Comparison of ENCODE assay signal across 12 mouse cellular contexts in genomic region chr2:77203916-77204315, GRCm38 (mm10). TPM values are rescaled to one million over a fixed set of nuclear protein-coding genes. Genes with fewer than 3 reads are reported as not detected.
A peak's percentile ranks its signal among the peaks of the same experiment; 100 is the strongest.
DNase-seq lines count a peak whose midpoint lies in the region; ATAC-seq and TF ChIP-seq lines count a peak whose summit lies in the region.
"Had no signal": no experiment of that assay in that cellular context is flagged by ENCODE, and none has a peak within 500 bp of the region (broad histone marks: within the 10 kb centered on the region; RNA-seq: fewer than 3 reads in every experiment).

No protein-coding gene starts in this region.

- no peak for TF ChIP-seq POLR2A in brain, embryonic 14.5 days (IDR thresholded peaks at IDR 0.05; ENCODE audit: borderline replicate concordance, extremely low read depth, insufficient read depth, insufficient read length, poor library complexity, severe bottlenecking)

- ATAC-seq in heart, postnatal 0 days (ENCODE audit: insufficient read depth, low read depth): no peak
- ATAC-seq in lung, postnatal 0 days: no peak

- no peak overlapping the region for H3K27ac ChIP-seq in heart, postnatal 0 days (ENCODE audit: low read depth)
- no peak overlapping the region for H3K27ac ChIP-seq in lung, postnatal 0 days (ENCODE audit: low read length)
- H3K27ac ChIP-seq: limb, embryonic 12.5 days had no signal

- WGBS in heart, postnatal 0 days: 21% methylated on average over 2 of the region's 2 CpGs
- 46% methylated on average over 2 of the region's 2 CpGs for WGBS in lung, postnatal 0 days

- no peaks in the 10 kb centered on the region for H3K27me3 ChIP-seq in heart, postnatal 0 days (ENCODE audit: control insufficient read depth, insufficient read depth, low read length)
- H3K27me3 ChIP-seq in lung, postnatal 0 days (replicated peaks; ENCODE audit: insufficient read depth, low read length): no peaks in the 10 kb centered on the region
- H3K27me3 ChIP-seq: limb, embryonic 12.5 days had no signal

- H3K36me3 ChIP-seq in heart, postnatal 0 days (replicated peaks; ENCODE audit: control insufficient read depth, insufficient read depth, low read length): 0 out of 2 replicates have a peak, but pooled peaks cover 6% of the 10 kb centered on the region
- H3K36me3 ChIP-seq in lung, postnatal 0 days (ENCODE audit: insufficient read depth, low read length): no peaks in the 10 kb centered on the region

- H3K4me3 ChIP-seq in heart, postnatal 0 days (ENCODE audit: low read depth, low read length): no peak overlapping the region
- H3K4me3 ChIP-seq in lung, postnatal 0 days (ENCODE audit: low read depth, low read length): no peak overlapping the region
- H3K4me3 ChIP-seq: limb, embryonic 12.5 days had no signal

- no peak for DNase-seq in heart, postnatal 0 days (ENCODE audit: low spot score)
- no peak for DNase-seq in heart, postnatal 4 days
- DNase-seq in lung, postnatal 0 days (ENCODE audit: low spot score): peak; percentile 66
- no peak for DNase-seq in lung, postnatal 4 days
- peak; percentile 63 for DNase-seq in brain, embryonic 14.5 days (ENCODE audit: low read depth)
- peak; percentile 32 for DNase-seq in naive thymus-derived CD4-positive, alpha-beta T cell, adult 2 months (ENCODE audit: low read depth)
- DNase-seq in urinary bladder, adult 18-20 months (ENCODE audit: low spot score in 2 of 2): no peak
- no peak for DNase-seq in layer of hippocampus, postnatal 10 days (ENCODE audit: low spot score in 2 of 2)
- DNase-seq: kidney, adult 18-20 months; right cerebral cortex, postnatal 14 days had no signal

- TF ChIP-seq CTCF in heart, postnatal 0 days (IDR thresholded peaks at IDR 0.05; ENCODE audit: low read depth): peak; percentile 58
- TF ChIP-seq CTCF in lung, postnatal 0 days (IDR thresholded peaks at IDR 0.05): peak; percentile 67
- no peak for TF ChIP-seq CTCF in brain, embryonic 14.5 days (IDR thresholded peaks at IDR 0.05; ENCODE audit: borderline replicate concordance, extremely low read depth, insufficient read depth, insufficient read length)

- TF ChIP-seq EP300 in heart, postnatal 0 days (IDR thresholded peaks at IDR 0.05; ENCODE audit: low read depth): no peak
- no peak for TF ChIP-seq EP300 in lung, postnatal 0 days (IDR thresholded peaks at IDR 0.05)

- no peak overlapping the region for H3K9ac ChIP-seq in heart, postnatal 0 days (replicated peaks; ENCODE audit: low read depth, low read length)
- no peak overlapping the region for H3K9ac ChIP-seq in lung, postnatal 0 days (replicated peaks; ENCODE audit: low read depth)
- H3K9ac ChIP-seq: limb, embryonic 12.5 days had no signal

- H3K4me1 ChIP-seq in heart, postnatal 0 days (ENCODE audit: control insufficient read depth, insufficient read depth): peaks cover 10% of the 10 kb centered on the region
- no peaks in the 10 kb centered on the region for H3K4me1 ChIP-seq in lung, postnatal 0 days (ENCODE audit: insufficient read depth, low read depth, low read length)
- H3K4me1 ChIP-seq: limb, embryonic 12.5 days had no signal

- no peaks in the 10 kb centered on the region for H3K9me3 ChIP-seq in heart, postnatal 0 days (replicated peaks; ENCODE audit: control insufficient read depth, low read length)
- no peaks in the 10 kb centered on the region for H3K9me3 ChIP-seq in lung, postnatal 0 days (ENCODE audit: low read length)
- H3K9me3 ChIP-seq: limb, embryonic 12.5 days had no signal

- no peak overlapping the region for H3K4me2 ChIP-seq in heart, postnatal 0 days (ENCODE audit: low read depth, low read length)
- H3K4me2 ChIP-seq in lung, postnatal 0 days (replicated peaks; ENCODE audit: low read depth, low read length): no peak overlapping the region
- H3K4me2 ChIP-seq: limb, embryonic 12.5 days had no signal

RNA-seq across cellular contexts. Expression of gene Ccdc141, which starts 33.5 kb away (rescaled TPM):
- total RNA-seq in heart, postnatal 0 days (2014; rRNA removed; ENCODE audit: low replicate concordance): 162 and 219 TPM in 2 replicates
- polyA plus RNA-seq in heart, postnatal 0 days (2015; fragmentation: Nextera tagmentation; extraction: Ambion mirVana): 135 and 139 TPM in 2 replicates
- 100 to 1,000 TPM; 228 to 229 TPM for total RNA-seq in heart, postnatal 4 days (2021)
- polyA plus RNA-seq in lung, postnatal 0 days (2015; fragmentation: Nextera tagmentation; extraction: Ambion mirVana): 31.9 and 37.0 TPM in 2 replicates
- polyA plus RNA-seq in brain, embryonic 14.5 days (2012; rRNA removed): 3.8 and 5.1 TPM in 2 replicates
- 10 to 100 TPM; 29.8 to 30.3 TPM for total RNA-seq in layer of hippocampus, postnatal 10 days (2021)
- total RNA-seq: granulocyte monocyte progenitor cell, adult 5-6 weeks had no signal

Comparison
In these comparisons a context has a peak if more than half of its experiments do, and no peak if none do; other contexts are left out.
1. DNase-seq: peak in lung, postnatal 0 days (single experiment), brain, embryonic 14.5 days (single experiment) and naive thymus-derived CD4-positive, alpha-beta T cell, adult 2 months (single experiment); none in heart, postnatal 0 days (single experiment), heart, postnatal 4 days (single experiment), lung, postnatal 4 days (0 of 2), urinary bladder, adult 18-20 months (0 of 2) and layer of hippocampus, postnatal 10 days (0 of 2).